Mouse (Mus musculus) lung, postnatal 0 days (tissue): ENCODE measurements at regions not wholly inside any gene's neighbourhood (a gene's known extent, or its start where the extent isn't known, plus 50 kb on each side); places are given as distances from the start of the nearest gene placed in this dataset.

ENCODE experiments used
- ATAC-seq: fragments of 200-750 bp; cut with Nextera tagmentation; 2 replicates; pipeline ENCODE4 v1.8.0; 2017; ENCODE audit warnings: moderate library complexity
- DNase-seq: peaks from one replicate; pipeline ENCODE4 v3.0.0-alpha.2; 2016; ENCODE audit warnings: low spot score
- H3K27ac ChIP-seq: fragments of 300-500 bp; sonication (generic); 2 replicates; pipeline ENCODE4 v1.5.1; 2014; ENCODE audit warnings: antibody characterized with exemption, mild to moderate bottlenecking, low read length, mixed read lengths
- H3K27me3 ChIP-seq: fragments of 300-500 bp; sonication (generic); replicated peaks from 2 replicates; pipeline ENCODE4 v1.6.1; 2014; ENCODE audit warnings: low read length, mixed read lengths; ENCODE audit not compliant: insufficient read depth
- H3K36me3 ChIP-seq: fragments of 300-500 bp; sonication (generic); 2 replicates; pipeline ENCODE4 v1.6.1; 2014; ENCODE audit warnings: low read length, mixed read lengths; ENCODE audit not compliant: insufficient read depth
- H3K4me1 ChIP-seq: fragments of 300-500 bp; sonication (generic); 2 replicates; pipeline ENCODE4 v1.6.1; 2014; ENCODE audit warnings: antibody characterized with exemption, low read depth, low read length, mixed read lengths; ENCODE audit not compliant: insufficient read depth
- H3K4me2 ChIP-seq: fragments of 300-500 bp; sonication (generic); replicated peaks from 2 replicates; pipeline ENCODE4 v1.6.1; 2014; ENCODE audit warnings: low read depth, mild to moderate bottlenecking, low read length, moderate library complexity, mixed read lengths
- H3K4me3 ChIP-seq: fragments of 300-500 bp; sonication (generic); 2 replicates; pipeline ENCODE4 v1.5.1; 2014; ENCODE audit warnings: low read depth, low read length
- H3K9ac ChIP-seq: fragments of 300-500 bp; sonication (generic); replicated peaks from 2 replicates; pipeline ENCODE4 v1.6.1; 2014; ENCODE audit warnings: low read depth, mild to moderate bottlenecking
- H3K9me3 ChIP-seq: fragments of 300-500 bp; sonication (generic); 2 replicates; pipeline ENCODE4 v1.6.1; 2016; ENCODE audit warnings: low read length, mixed read lengths
- CTCF ChIP-seq: IDR thresholded peaks from 2 replicates; pipeline ENCODE4 v1.5.1; 2016; ENCODE audit warnings: antibody characterized with exemption, mild to moderate bottlenecking
- EP300 ChIP-seq: IDR thresholded peaks from 2 replicates; pipeline ENCODE4 v1.6.1; 2016; ENCODE audit warnings: antibody characterized with exemption, mild to moderate bottlenecking, control low read depth
- WGBS: fragments of 180-500 bp; shearing (Covaris S2); extraction: QIAGEN DNeasy Blood & Tissue Kit; methylation state at CpG from one replicate; pipeline ENCODE4 v1.1.7; 2014; 5-methylcytosine and 5-hydroxymethylcytosine counted together

- no peak for TF ChIP-seq CTCF
- no peak for TF ChIP-seq EP300
- Histone ChIP-seq H3K36me3 (no peaks in the 10 kb centered on the region), H3K9ac (no peak overlapping the region), H3K27ac (no peak overlapping the region), H3K27me3 (no peaks in the 10 kb centered on the region), H3K4me3 (no peak overlapping the region), H3K4me1 (no peaks in the 10 kb centered on the region), H3K9me3 (no peaks in the 10 kb centered on the region), H3K4me2 (no peak overlapping the region)
- ATAC-seq = no peak
- DNase-seq = no peak
These were observed 63.0 kb upstream of the Tmem106b start for GRCm38 (mm10) chr6:13006596-13006995.

DNA sequence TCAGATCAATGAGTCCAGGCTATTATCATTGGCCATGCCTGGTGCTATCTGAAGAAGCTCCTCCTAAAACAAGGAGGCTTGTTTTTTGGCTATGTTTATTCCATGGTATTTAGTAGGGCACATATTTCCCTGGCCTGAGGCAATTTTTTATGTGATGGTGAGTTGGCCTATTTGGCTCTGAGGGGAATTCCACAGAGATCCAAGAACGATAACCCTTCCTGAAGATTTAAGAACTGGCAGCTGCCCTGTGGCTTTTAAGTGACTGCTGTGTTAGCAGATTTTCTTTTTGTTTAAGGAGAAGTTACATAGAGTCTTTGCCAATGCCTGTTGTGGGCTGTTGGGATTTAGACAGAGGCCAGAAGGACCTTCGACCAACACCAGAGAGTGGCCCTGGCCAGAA lies 74.9 kb upstream of the Tmem106b start:
- Histone ChIP-seq H3K9me3 (no peaks in the 10 kb centered on the region), H3K9ac (no peak overlapping the region), H3K27ac (no peak overlapping the region), H3K4me3 (no peak overlapping the region), H3K4me2 (no peak overlapping the region), H3K4me1 (no peaks in the 10 kb centered on the region), H3K36me3 (no peaks in the 10 kb centered on the region), H3K27me3 (no peaks in the 10 kb centered on the region)
- TF ChIP-seq EP300 (no peak), CTCF (no peak)
- DNase-seq (no peak), ATAC-seq (no peak)
- 68% methylated on average over 2 of the region's 2 CpGs for WGBS

DNA sequence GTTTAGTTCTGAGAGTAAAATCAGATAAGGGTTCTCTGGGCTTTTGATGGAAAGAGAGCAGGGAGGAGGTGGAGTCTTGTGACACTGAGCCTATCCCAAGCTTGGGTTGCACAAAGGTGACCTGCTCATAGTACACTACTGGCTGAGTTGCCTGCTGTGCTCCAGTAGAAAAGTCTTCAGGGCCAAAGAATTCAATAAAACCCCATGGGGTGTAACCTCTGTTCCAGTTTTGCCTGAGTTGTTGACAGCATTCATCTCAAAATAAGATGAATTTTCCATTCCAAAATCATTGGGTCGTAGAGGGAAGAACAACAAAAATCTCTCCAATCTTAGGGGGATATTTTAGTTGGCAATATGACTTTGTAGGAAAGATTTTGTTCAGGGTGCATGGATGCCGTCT lies 75.8 kb upstream of the Tmem106b start:
- Histone ChIP-seq H3K9ac (no peak overlapping the region), H3K4me3 (no peak overlapping the region), H3K27me3 (no peaks in the 10 kb centered on the region), H3K27ac (no peak overlapping the region), H3K36me3 (no peaks in the 10 kb centered on the region), H3K4me2 (no peak overlapping the region), H3K9me3 (no peaks in the 10 kb centered on the region), H3K4me1 (no peaks in the 10 kb centered on the region)
- ATAC-seq (no peak), DNase-seq (no peak)
- 79% methylated on average over 2 of the region's 2 CpGs for WGBS
- TF ChIP-seq CTCF (no peak), EP300 (no peak)

DNA sequence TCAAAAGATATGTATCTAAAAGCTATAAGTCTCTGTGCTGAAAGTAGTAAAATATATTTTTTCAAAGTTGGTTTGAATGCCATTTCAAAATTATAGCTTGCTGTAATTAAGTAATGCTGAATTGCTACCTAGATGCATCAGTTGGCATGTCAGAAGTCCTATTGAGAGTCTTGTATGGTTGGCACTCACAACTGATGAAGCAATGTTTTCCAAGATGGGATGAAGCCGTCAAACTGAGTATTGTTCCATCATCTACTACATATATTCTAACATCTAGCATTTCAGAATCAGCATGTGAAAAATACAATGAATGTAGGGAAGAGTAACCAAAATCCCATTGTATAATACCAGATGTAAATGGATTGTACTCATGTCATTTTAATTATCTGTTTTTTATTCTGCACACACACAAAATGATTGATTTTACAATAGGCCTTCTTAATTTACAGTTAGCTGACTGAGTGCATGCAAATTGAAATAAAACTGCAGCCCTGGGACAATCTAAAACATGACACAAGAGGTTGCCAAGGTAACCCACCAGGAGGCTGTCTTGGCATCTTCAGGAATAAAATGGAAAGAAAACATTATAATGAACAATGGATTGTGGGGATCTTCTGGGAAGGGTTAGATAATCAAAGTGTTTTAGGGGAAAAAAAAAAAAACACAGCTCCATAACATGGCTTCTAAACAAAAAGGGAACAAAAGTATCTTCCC lies 92.2 kb upstream of the Tmem106b start:
- H3K4me1 ChIP-seq = no peaks in the 10 kb centered on the region
- ATAC-seq = no peak
- WGBS = 94% methylated on average over 1 of the region's 1 CpGs

GRCm38 (mm10) chr6:12971604-12972003 lies 98.0 kb upstream of the Tmem106b start:
- Histone ChIP-seq H3K9ac (no peak overlapping the region), H3K9me3 (no peaks in the 10 kb centered on the region), H3K4me3 (no peak overlapping the region), H3K27me3 (no peaks in the 10 kb centered on the region), H3K4me1 (no peaks in the 10 kb centered on the region), H3K27ac (no peak overlapping the region), H3K4me2 (no peak overlapping the region), H3K36me3 (no peaks in the 10 kb centered on the region)
- TF ChIP-seq EP300 (no peak), CTCF (no peak)
- no peak for DNase-seq
- 29% methylated on average over 1 of the region's 1 CpGs for WGBS
- no peak for ATAC-seq

More for the DNA sequence above, 92.2 kb upstream of the Tmem106b start:
- DNase-seq = no peak
- Histone ChIP-seq H3K36me3 (no peaks in the 10 kb centered on the region), H3K9ac (no peak overlapping the region), H3K4me3 (no peak overlapping the region), H3K4me2 (no peak overlapping the region), H3K9me3 (no peaks in the 10 kb centered on the region), H3K27me3 (no peaks in the 10 kb centered on the region), H3K27ac (no peak overlapping the region)
- TF ChIP-seq EP300 (no peak), CTCF (no peak)

DNA sequence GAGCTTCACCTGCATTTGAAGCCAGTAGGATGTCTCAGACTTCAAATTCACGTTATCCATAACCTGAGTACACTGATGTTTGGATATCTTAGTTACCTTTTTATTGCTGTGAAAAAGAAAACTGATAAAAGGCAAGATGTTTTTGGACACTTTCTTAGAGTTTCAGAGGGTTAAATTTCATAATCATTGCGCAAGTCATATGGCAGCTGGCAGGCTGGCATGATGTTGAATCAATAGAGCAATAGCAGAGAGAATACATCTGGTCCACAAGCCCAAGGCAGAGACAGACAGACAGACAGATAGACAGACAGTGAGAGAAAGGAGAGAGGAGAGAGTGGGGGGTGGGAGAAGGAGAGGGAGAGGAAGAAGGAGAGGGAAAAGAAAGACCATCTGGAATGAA lies 102.3 kb upstream of the Tmem106b start:
- no peak for DNase-seq
- H3K27ac ChIP-seq = no peak overlapping the region
- no peak overlapping the region for H3K4me3 ChIP-seq
- no peaks in the 10 kb centered on the region for H3K27me3 ChIP-seq
- ATAC-seq = no peak
- no peaks in the 10 kb centered on the region for H3K36me3 ChIP-seq
- no peak overlapping the region for H3K9ac ChIP-seq
- no peaks in the 10 kb centered on the region for H3K4me1 ChIP-seq
- WGBS = 78% methylated on average over 2 of the region's 2 CpGs
- no peak overlapping the region for H3K4me2 ChIP-seq
- H3K9me3 ChIP-seq = no peaks in the 10 kb centered on the region
- no peak for TF ChIP-seq EP300
- TF ChIP-seq CTCF = no peak

- no peak for TF ChIP-seq EP300
- TF ChIP-seq CTCF = no peak
- H3K27me3 ChIP-seq = no peaks in the 10 kb centered on the region
- no peak overlapping the region for H3K9ac ChIP-seq
- no peak for ATAC-seq
- H3K4me3 ChIP-seq = no peak overlapping the region
- no peaks in the 10 kb centered on the region for H3K4me1 ChIP-seq
- WGBS = 73% methylated on average over 6 of the region's 6 CpGs
- H3K9me3 ChIP-seq = no peaks in the 10 kb centered on the region
- no peak overlapping the region for H3K27ac ChIP-seq
- no peak for DNase-seq
- H3K4me2 ChIP-seq = no peak overlapping the region
- H3K36me3 ChIP-seq = no peaks in the 10 kb centered on the region
These were observed 111.8 kb upstream of the Tmem106b start for GRCm38 (mm10) chr6:12957797-12958196.
